In genomic region chr5:130450031-130450541, GRCm38 (mm10) we compare ENCODE assay signal across 9 mouse cellular contexts.
DNase-seq lines count a peak whose midpoint lies in the region; ATAC-seq and TF ChIP-seq lines count a peak whose summit lies in the region.
"Had no signal": no experiment of that assay in that cellular context is flagged by ENCODE, and none has a peak within 500 bp of the region (broad histone marks: within the 10 kb centered on the region; RNA-seq: fewer than 3 reads in every experiment).

No protein-coding gene starts in this region.

- H3K36me3 ChIP-seq in stomach, embryonic 14.5 days (ENCODE audit: control insufficient read depth, insufficient read depth, low read length), result no peaks in the 10 kb centered on the region
- H3K36me3 ChIP-seq in stomach, postnatal 0 days (ENCODE audit: control insufficient read depth, insufficient read depth, low read length), result no peaks in the 10 kb centered on the region
- H3K36me3 ChIP-seq in hindbrain, embryonic 14.5 days (replicated peaks; ENCODE audit: control insufficient read depth, insufficient read depth), result no peaks in the 10 kb centered on the region
- H3K36me3 ChIP-seq in midbrain, embryonic 10.5 days, result no peaks in the 10 kb centered on the region

- TF ChIP-seq CTCF in stomach, postnatal 0 days (IDR thresholded peaks at IDR 0.05; ENCODE audit: low read depth), result no peak

- 0 out of 2 replicates have a peak, but pooled peaks cover 2% of the 10 kb centered on the region for H3K4me1 ChIP-seq in stomach, embryonic 14.5 days (ENCODE audit: control insufficient read depth, insufficient read depth, low read length)
- no peaks in the 10 kb centered on the region for H3K4me1 ChIP-seq in stomach, postnatal 0 days (replicated peaks; ENCODE audit: control insufficient read depth, insufficient read depth)
- no peaks in the 10 kb centered on the region; the same call in 1 of the 2 replicates for H3K4me1 ChIP-seq in hindbrain, embryonic 14.5 days (replicated peaks; ENCODE audit: control insufficient read depth, insufficient read depth, low read length)
- H3K4me1 ChIP-seq in midbrain, embryonic 10.5 days, result peaks cover 23% of the 10 kb centered on the region

- H3K27me3 ChIP-seq in stomach, embryonic 14.5 days (ENCODE audit: control insufficient read depth, insufficient read depth, low read length), result peaks cover 33% of the 10 kb centered on the region
- peaks cover 9% of the 10 kb centered on the region; the same call in 1 of the 2 replicates for H3K27me3 ChIP-seq in stomach, postnatal 0 days (ENCODE audit: control insufficient read depth, insufficient read depth, low read length)
- H3K27me3 ChIP-seq in hindbrain, embryonic 14.5 days (ENCODE audit: control insufficient read depth, insufficient read depth, low read length), result peaks cover 39% of the 10 kb centered on the region
- peaks cover 64% of the 10 kb centered on the region for H3K27me3 ChIP-seq in midbrain, embryonic 10.5 days (ENCODE audit: low read depth, poor library complexity, severe bottlenecking)

- H3K4me2 ChIP-seq in stomach, embryonic 14.5 days (replicated peaks; ENCODE audit: low read depth, low read length), result no peak overlapping the region; the same call in 1 of the 2 replicates
- H3K4me2 ChIP-seq in stomach, postnatal 0 days (replicated peaks; ENCODE audit: low read depth), result no peak overlapping the region
- peak overlapping the region; percentile 98 for H3K4me2 ChIP-seq in hindbrain, embryonic 14.5 days (replicated peaks)

- no peak for TF ChIP-seq EP300 in stomach, postnatal 0 days (optimal IDR thresholded peaks at IDR 0.05)

- H3K4me3 ChIP-seq in stomach, embryonic 14.5 days (ENCODE audit: low read depth, low read length), result no peak overlapping the region
- H3K4me3 ChIP-seq in stomach, postnatal 0 days (ENCODE audit: low read depth, low read length), result no peak overlapping the region
- H3K4me3 ChIP-seq in hindbrain, embryonic 14.5 days (replicated peaks; ENCODE audit: low read length), result peak overlapping the region; percentile 65
- peak overlapping the region; percentile 73 for H3K4me3 ChIP-seq in midbrain, embryonic 10.5 days

- ATAC-seq in stomach, embryonic 14.5 days (ENCODE audit: insufficient number of reproducible peaks, insufficient read depth, low FRiP score, low read depth), result 0 out of 2 replicates have a peak, but pooled peaks have one; percentile 9
- ATAC-seq in stomach, postnatal 0 days (ENCODE audit: low FRiP score, low TSS enrichment), result no peak
- no peak for ATAC-seq in hindbrain, embryonic 14.5 days (ENCODE audit: low FRiP score)
- ATAC-seq in erythroblast, adult 5-6 weeks (replicated peaks; ENCODE audit: low FRiP score, poor library complexity, severe bottlenecking), result no peak

- no peak overlapping the region for H3K27ac ChIP-seq in stomach, embryonic 14.5 days (ENCODE audit: low read length)
- no peak overlapping the region for H3K27ac ChIP-seq in stomach, postnatal 0 days (replicated peaks)
- H3K27ac ChIP-seq in hindbrain, embryonic 14.5 days, result no peak overlapping the region
- H3K27ac ChIP-seq in midbrain, embryonic 10.5 days (replicated peaks), result no peak overlapping the region

- no peak for DNase-seq in stomach, postnatal 0 days (ENCODE audit: low spot score)
- no peak for DNase-seq in hindbrain, embryonic 14.5 days (ENCODE audit: low spot score)
- no peak for DNase-seq in midbrain, embryonic 10.5 days (ENCODE audit: low spot score)
- DNase-seq in telencephalon, adult 2 months (ENCODE audit: low read depth, low spot score), result peak; percentile 50
- no peak for DNase-seq in yolk sac, embryonic 10.5 days (ENCODE audit: low spot score)
- DNase-seq in spleen, adult 12 weeks (ENCODE audit: low spot score), result no peak
- DNase-seq: kidney, postnatal 14 days had no signal

- H3K9ac ChIP-seq in stomach, embryonic 14.5 days (replicated peaks; ENCODE audit: low read depth, low read length), result no peak overlapping the region
- H3K9ac ChIP-seq in stomach, postnatal 0 days (ENCODE audit: low read length), result no peak overlapping the region
- H3K9ac ChIP-seq in hindbrain, embryonic 14.5 days, result peak overlapping the region; percentile 72

- 9% methylated on average over 14 of the region's 14 CpGs for WGBS in stomach, embryonic 14.5 days
- 9% methylated on average over 14 of the region's 14 CpGs for WGBS in stomach, postnatal 0 days
- WGBS in hindbrain, embryonic 14.5 days, result 7% methylated on average over 14 of the region's 14 CpGs
- 4% methylated on average over 14 of the region's 14 CpGs for WGBS in midbrain, embryonic 10.5 days

- no peaks in the 10 kb centered on the region for H3K9me3 ChIP-seq in stomach, embryonic 14.5 days (ENCODE audit: control insufficient read depth, low read depth, low read length)
- no peaks in the 10 kb centered on the region for H3K9me3 ChIP-seq in stomach, postnatal 0 days (ENCODE audit: control insufficient read depth, low read length)
- no peaks in the 10 kb centered on the region for H3K9me3 ChIP-seq in hindbrain, embryonic 14.5 days (ENCODE audit: control insufficient read depth, low read length)
- H3K9me3 ChIP-seq in midbrain, embryonic 10.5 days (replicated peaks), result no peaks in the 10 kb centered on the region

Comparison
In these comparisons a context has a peak if more than half of its experiments do, and no peak if none do; other contexts are left out.
1. H3K4me3 ChIP-seq: peak in hindbrain, embryonic 14.5 days (single experiment) and midbrain, embryonic 10.5 days (single experiment); none in stomach, embryonic 14.5 days (single experiment) and stomach, postnatal 0 days (single experiment).